Mouse (Mus musculus): ENCODE data around the gene Barhl2. TPM values are rescaled to one million over a fixed set of nuclear protein-coding genes. Genes with fewer than 3 reads are reported as not detected.

Gene Barhl2
- polyA plus RNA-seq, 1 experiment from 2014 or later: not detected

GRCm38 (mm10) chr5:106461913-106462312, 3.9 kb upstream of the Barhl2 start:
- 1% methylated on average over 4 of the region's 4 CpGs for WGBS
- Histone ChIP-seq H3K4me2 (no peak overlapping the region), H3K27ac (no peak overlapping the region), H3K9ac (no peak overlapping the region), H3K9me3 (replicated peaks) (no peaks in the 10 kb centered on the region), H3K4me1 (replicated peaks) (peaks cover 41% of the 10 kb centered on the region), H3K36me3 (no peaks in the 10 kb centered on the region), H3K27me3 (peaks cover 100% of the 10 kb centered on the region), H3K4me3 (no peak overlapping the region)
- ATAC-seq (replicated peaks; ENCODE audit: insufficient number of reproducible peaks, insufficient read depth, low FRiP score, low read depth): no peak

GRCm38 (mm10) chr5:106461431-106461830, 3.5 kb upstream of the Barhl2 start:
- H3K27me3 ChIP-seq: peaks cover 99% of the 10 kb centered on the region
- no peak overlapping the region for H3K9ac ChIP-seq
- ATAC-seq (replicated peaks; ENCODE audit: insufficient number of reproducible peaks, insufficient read depth, low FRiP score, low read depth): no peak
- H3K4me3 ChIP-seq: no peak overlapping the region
- no peak overlapping the region for H3K4me2 ChIP-seq
- 14% methylated on average over 3 of the region's 3 CpGs for WGBS
- peaks cover 41% of the 10 kb centered on the region for H3K4me1 ChIP-seq (replicated peaks)
- H3K27ac ChIP-seq: no peak overlapping the region
- no peaks in the 10 kb centered on the region for H3K36me3 ChIP-seq
- H3K9me3 ChIP-seq (replicated peaks): no peaks in the 10 kb centered on the region

- no peak for ATAC-seq (replicated peaks; ENCODE audit: insufficient number of reproducible peaks, insufficient read depth, low FRiP score, low read depth)
- peaks cover 36% of the 10 kb centered on the region for H3K4me1 ChIP-seq (replicated peaks)
- H3K9ac ChIP-seq: no peak overlapping the region
- H3K36me3 ChIP-seq: no peaks in the 10 kb centered on the region
- H3K27ac ChIP-seq: no peak overlapping the region
- H3K4me2 ChIP-seq: no peak overlapping the region
- no peak overlapping the region for H3K4me3 ChIP-seq
- H3K27me3 ChIP-seq: peaks cover 97% of the 10 kb centered on the region
- no peaks in the 10 kb centered on the region for H3K9me3 ChIP-seq (replicated peaks)
- 4% methylated on average over 17 of the region's 17 CpGs for WGBS
Measured at GRCm38 (mm10) chr5:106460535-106460934, 2.6 kb upstream of the Barhl2 start.

- no peak overlapping the region for H3K4me2 ChIP-seq
- H3K9ac ChIP-seq: no peak overlapping the region
- no peak overlapping the region for H3K27ac ChIP-seq
- H3K36me3 ChIP-seq: no peaks in the 10 kb centered on the region
- H3K9me3 ChIP-seq (replicated peaks): no peaks in the 10 kb centered on the region
- H3K27me3 ChIP-seq: peaks cover 97% of the 10 kb centered on the region
- peaks cover 36% of the 10 kb centered on the region for H3K4me1 ChIP-seq (replicated peaks)
- 1% methylated on average over 22 of the region's 22 CpGs for WGBS
- ATAC-seq (replicated peaks; ENCODE audit: insufficient number of reproducible peaks, insufficient read depth, low FRiP score, low read depth): no peak
- no peak overlapping the region for H3K4me3 ChIP-seq
Measured at GRCm38 (mm10) chr5:106460001-106460511, 2.1 kb upstream of the Barhl2 start.

- peaks cover 97% of the 10 kb centered on the region for H3K27me3 ChIP-seq
- H3K9me3 ChIP-seq (replicated peaks): no peaks in the 10 kb centered on the region
- no peak overlapping the region for H3K9ac ChIP-seq
- H3K4me3 ChIP-seq: peak overlapping the region; percentile 56
- WGBS: 2% methylated on average over 31 of the region's 31 CpGs
- H3K4me1 ChIP-seq (replicated peaks): peaks cover 36% of the 10 kb centered on the region
- no peaks in the 10 kb centered on the region for H3K36me3 ChIP-seq
- ATAC-seq (replicated peaks; ENCODE audit: insufficient number of reproducible peaks, insufficient read depth, low FRiP score, low read depth): no peak
- peak overlapping the region; percentile 95 for H3K4me2 ChIP-seq
- H3K27ac ChIP-seq: no peak overlapping the region
Measured at GRCm38 (mm10) chr5:106459120-106459641, 1.2 kb upstream of the Barhl2 start.

GRCm38 (mm10) chr5:106458477-106459119, 632 bp upstream of the Barhl2 start:
- 0% methylated on average over 55 of the region's 68 CpGs for WGBS
- peaks cover 97% of the 10 kb centered on the region for H3K27me3 ChIP-seq
- H3K27ac ChIP-seq: no peak overlapping the region
- H3K4me3 ChIP-seq: peak overlapping the region; percentile 56
- H3K36me3 ChIP-seq: no peaks in the 10 kb centered on the region
- no peaks in the 10 kb centered on the region for H3K9me3 ChIP-seq (replicated peaks)
- peaks cover 33% of the 10 kb centered on the region for H3K4me1 ChIP-seq (replicated peaks)
- no peak overlapping the region for H3K9ac ChIP-seq
- H3K4me2 ChIP-seq: peak overlapping the region; percentile 95
- peak; percentile 42 for ATAC-seq (replicated peaks; ENCODE audit: insufficient number of reproducible peaks, insufficient read depth, low FRiP score, low read depth)

GRCm38 (mm10) chr5:106457111-106457925, 648 bp downstream of the Barhl2 start:
- Histone ChIP-seq H3K36me3 (no peaks in the 10 kb centered on the region), H3K4me3 (peak overlapping the region; percentile 56), H3K9me3 (replicated peaks) (no peaks in the 10 kb centered on the region), H3K4me2 (peak overlapping the region; percentile 95), H3K27me3 (peaks cover 94% of the 10 kb centered on the region), H3K4me1 (replicated peaks) (peaks cover 38% of the 10 kb centered on the region), H3K9ac (no peak overlapping the region), H3K27ac (no peak overlapping the region)
- ATAC-seq (replicated peaks; ENCODE audit: insufficient number of reproducible peaks, insufficient read depth, low FRiP score, low read depth): no peak
- under 1% methylated on average over 63 of the region's 63 CpGs for WGBS

GRCm38 (mm10) chr5:106455984-106456383, 2.0 kb downstream of the Barhl2 start:
- H3K4me1 ChIP-seq (replicated peaks): peaks cover 42% of the 10 kb centered on the region
- H3K27ac ChIP-seq: no peak overlapping the region
- H3K27me3 ChIP-seq: peaks cover 94% of the 10 kb centered on the region
- no peaks in the 10 kb centered on the region for H3K36me3 ChIP-seq
- H3K4me2 ChIP-seq: no peak overlapping the region
- no peak overlapping the region for H3K9ac ChIP-seq
- no peaks in the 10 kb centered on the region for H3K9me3 ChIP-seq (replicated peaks)
- H3K4me3 ChIP-seq: no peak overlapping the region
- no peak for ATAC-seq (replicated peaks; ENCODE audit: insufficient number of reproducible peaks, insufficient read depth, low FRiP score, low read depth)
- 4% methylated on average over 7 of the region's 7 CpGs for WGBS

GRCm38 (mm10) chr5:106455106-106455920, 2.7 kb downstream of the Barhl2 start:
- 2% methylated on average over 17 of the region's 17 CpGs for WGBS
- ATAC-seq (replicated peaks; ENCODE audit: insufficient number of reproducible peaks, insufficient read depth, low FRiP score, low read depth): no peak
- H3K36me3 ChIP-seq: no peaks in the 10 kb centered on the region

GRCm38 (mm10) chr5:106454411-106455105, 3.4 kb downstream of the Barhl2 start:
- ATAC-seq (replicated peaks; ENCODE audit: insufficient number of reproducible peaks, insufficient read depth, low FRiP score, low read depth): no peak
- H3K27me3 ChIP-seq: peaks cover 94% of the 10 kb centered on the region
- H3K9ac ChIP-seq: no peak overlapping the region
- no peak overlapping the region for H3K4me2 ChIP-seq
- H3K36me3 ChIP-seq: no peaks in the 10 kb centered on the region
- no peak overlapping the region for H3K4me3 ChIP-seq
- no peaks in the 10 kb centered on the region for H3K9me3 ChIP-seq (replicated peaks)
- no peak overlapping the region for H3K27ac ChIP-seq
- 2% methylated on average over 9 of the region's 9 CpGs for WGBS
- H3K4me1 ChIP-seq (replicated peaks): peaks cover 36% of the 10 kb centered on the region

More at GRCm38 (mm10) chr5:106455106-106455920, 2.7 kb downstream of the Barhl2 start:
- Histone ChIP-seq H3K27ac (no peak overlapping the region), H3K27me3 (peaks cover 94% of the 10 kb centered on the region), H3K4me1 (replicated peaks) (peaks cover 41% of the 10 kb centered on the region), H3K9ac (no peak overlapping the region), H3K9me3 (replicated peaks) (no peaks in the 10 kb centered on the region), H3K4me2 (no peak overlapping the region), H3K4me3 (no peak overlapping the region)

Measured in heart, embryonic 15.5 days (tissue).